Mouse (Mus musculus) heart, adult 2 months (tissue): ENCODE results near the gene Ccdc110.

Experiments used
- CTCF ChIP-seq: fragments of 200-600 bp; IDR thresholded peaks from 2 replicates; pipeline ENCODE4 v1.8.1; 2022; ENCODE audit warnings: antibody characterized with exemption, mild to moderate bottlenecking, moderate library complexity
- POLR2A ChIP-seq: fragments of 200-500 bp; IDR thresholded peaks from 2 replicates; pipeline ENCODE4 v1.6.1; 2011; ENCODE audit warnings: mild to moderate bottlenecking, low read depth, low read length, control low read depth; ENCODE audit not compliant: insufficient read depth

GRCm38 (mm10) chr8:45889737-45890136, 44.7 kb upstream of the Ccdc110 start:
- TF ChIP-seq CTCF = no peak
- TF ChIP-seq POLR2A = no peak
